Mouse (Mus musculus): Measurements from ENCODE around the gene Oser1. TPM values are rescaled to one million over a fixed set of nuclear protein-coding genes. Genes with fewer than 3 reads are reported as not detected.

The Oser1 gene
- total and polyA plus RNA-seq, 3 experiments, result 43.8 to 53.9 TPM; not detected in 1

DNA sequence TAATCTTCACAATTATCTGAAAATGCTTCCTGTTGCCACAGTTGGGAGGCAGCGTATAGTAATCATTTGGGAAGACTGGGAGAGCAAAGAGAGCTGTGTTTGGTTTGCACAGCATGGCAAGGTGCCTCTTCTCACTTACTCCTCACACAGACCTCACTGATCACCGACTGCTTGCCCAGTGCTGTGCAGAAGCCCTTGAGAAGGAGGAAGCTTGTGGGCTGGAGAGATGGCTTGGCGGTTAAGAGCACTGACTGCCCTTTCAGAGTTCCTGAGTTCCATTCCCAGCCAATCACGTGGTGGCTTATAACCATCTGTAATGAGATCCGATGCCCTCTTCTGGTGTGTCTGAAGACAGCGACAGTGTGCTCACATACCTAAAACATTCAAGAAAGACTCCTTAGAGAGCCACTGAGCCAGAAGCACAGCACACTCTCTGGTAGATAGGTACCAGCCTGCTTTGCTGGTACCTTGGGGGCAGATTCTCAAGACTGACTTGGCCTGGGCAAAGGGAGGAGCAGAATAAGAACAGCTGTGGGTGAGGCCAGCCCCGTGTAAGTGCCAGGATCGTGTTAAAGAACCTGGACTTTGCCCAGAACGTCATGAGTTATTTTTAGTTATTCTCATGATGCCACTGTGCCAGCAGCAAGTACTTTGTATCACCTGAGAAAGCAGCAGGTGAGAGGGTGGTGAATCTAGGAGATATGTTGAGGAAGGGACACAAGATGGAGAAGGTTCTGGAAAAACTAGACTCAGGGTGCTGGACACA is 1.4 kb downstream of the Oser1 start:
- H3K27ac ChIP-seq (ENCODE audit: control insufficient read depth, low read depth, low read length), result no peak overlapping the region
- TF ChIP-seq GATA1 (IDR thresholded peaks at IDR 0.05; ENCODE audit: low read depth, low read length) (no peak), GABPA (IDR thresholded peaks at IDR 0.05; ENCODE audit: low read depth, low read length) (no peak), ZC3H11A (IDR thresholded peaks at IDR 0.05; ENCODE audit: low read depth, low read length) (no peak), MEF2A (IDR thresholded peaks at IDR 0.05; ENCODE audit: extremely low read depth, insufficient replicate concordance, low read depth, low read length, poor library complexity, severe bottlenecking) (no peak), USF1 (IDR thresholded peaks at IDR 0.05; ENCODE audit: low read depth, low read length) (0 out of 2 replicates have a peak, but pooled peaks have one; percentile 25), MYC (IDR thresholded peaks at IDR 0.05; ENCODE audit: low read depth, low read length) (no peak), CTCF (IDR thresholded peaks at IDR 0.05 in 2 of 3, conservative IDR thresholded peaks at IDR 0.05 in 1 of 3; ENCODE audit: control insufficient read depth in 1 of 3, insufficient read depth in 1 of 3, low read depth in 2 of 3, low read length in 3 of 3, poor library complexity in 1 of 3, severe bottlenecking in 1 of 3) (peak in 1 of 3 experiments; percentile 0; a peak in 1 of 6 replicates), POLR2A (IDR thresholded peaks at IDR 0.05; ENCODE audit: control insufficient read depth in 1 of 2, insufficient read depth in 1 of 2, low read depth in 1 of 2, low read length in 2 of 2, poor library complexity in 1 of 2) (no peak), SIN3A (IDR thresholded peaks at IDR 0.05; ENCODE audit: low read length) (no peak)
- no peak for DNase-seq (ENCODE audit: low read depth, low spot score)
- no peaks in the 10 kb centered on the region for H3K27me3 ChIP-seq (ENCODE audit: control insufficient read depth in 1 of 2, insufficient read depth in 2 of 2, low read length in 2 of 2)
- peaks cover 24% of the 10 kb centered on the region for H3K79me2 ChIP-seq (ENCODE audit: control insufficient read depth, insufficient read depth, low read length, poor library complexity)
- H3K9me3 ChIP-seq (replicated peaks; ENCODE audit: insufficient read depth, low read length), result no peaks in the 10 kb centered on the region
- no peak overlapping the region for H3K4me3 ChIP-seq (ENCODE audit: control insufficient read depth in 1 of 2, insufficient read depth in 1 of 2, low read depth in 2 of 2, low read length in 2 of 2)
- H3K36me3 ChIP-seq (ENCODE audit: control insufficient read depth in 1 of 2, insufficient read depth in 2 of 2, low read length in 2 of 2), result peaks cover 0 to 11% of the 10 kb centered on the region in 2 experiments; a peak in 2 of 4 replicates
- H3K4me1 ChIP-seq (ENCODE audit: control insufficient read depth in 1 of 2, insufficient read depth in 2 of 2, low read length in 2 of 2), result peaks cover 4 to 7% of the 10 kb centered on the region in 2 experiments; a peak in 3 of 4 replicates
- H3K9ac ChIP-seq (ENCODE audit: control insufficient read depth, low read depth, low read length, poor library complexity, severe bottlenecking), result no peak overlapping the region

DNA sequence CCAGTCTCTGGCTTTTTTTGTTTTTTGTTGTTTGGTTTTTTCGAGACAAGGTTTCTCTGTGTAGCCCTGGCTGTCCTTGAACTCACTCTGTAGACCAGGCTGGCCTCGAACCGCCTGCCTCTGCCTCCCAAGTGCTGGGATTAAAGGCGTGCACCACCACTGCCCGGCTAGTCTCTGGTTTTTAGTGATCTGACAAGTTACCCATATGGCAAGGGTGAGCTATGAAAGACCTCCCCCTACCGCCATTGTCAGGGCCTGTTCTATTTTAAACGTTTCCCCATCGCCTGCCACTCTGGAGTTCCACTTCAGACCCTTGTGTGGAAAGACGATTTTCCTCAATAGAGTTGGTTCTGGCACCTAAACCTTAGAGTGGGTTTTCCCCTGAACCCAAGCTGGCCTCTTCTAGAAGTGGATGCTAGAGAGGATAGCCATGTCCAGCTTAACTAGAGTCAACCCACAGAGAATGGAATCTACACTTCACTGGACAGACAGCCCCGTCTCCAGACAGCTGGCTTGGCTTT is 4.1 kb downstream of the Oser1 start:
- no peak for TF ChIP-seq ZKSCAN1 (IDR thresholded peaks at IDR 0.05; ENCODE audit: low read depth, low read length)
- no peak for TF ChIP-seq USF1 (IDR thresholded peaks at IDR 0.05; ENCODE audit: low read depth, low read length)
- no peak for TF ChIP-seq POLR2A (IDR thresholded peaks at IDR 0.05; ENCODE audit: control insufficient read depth in 1 of 2, insufficient read depth in 1 of 2, low read depth in 1 of 2, low read length in 2 of 2, poor library complexity in 1 of 2)
- TF ChIP-seq MAZ (IDR thresholded peaks at IDR 0.05; ENCODE audit: low read depth, low read length), result 0 out of 2 replicates have a peak, but pooled peaks have one; percentile 5
- no peak for TF ChIP-seq SIN3A (IDR thresholded peaks at IDR 0.05; ENCODE audit: low read length)
- TF ChIP-seq TBP (IDR thresholded peaks at IDR 0.05; ENCODE audit: low read depth, low read length), result no peak
- TF ChIP-seq RCOR1 (IDR thresholded peaks at IDR 0.05; ENCODE audit: low read depth, low read length), result no peak
- no peak for TF ChIP-seq CHD2 (IDR thresholded peaks at IDR 0.05; ENCODE audit: low read length)
- no peak for TF ChIP-seq HCFC1 (IDR thresholded peaks at IDR 0.05; ENCODE audit: low read depth, low read length)
- no peak for TF ChIP-seq MYB (IDR thresholded peaks at IDR 0.05; ENCODE audit: low read depth, low read length)
- 0 out of 2 replicates have a peak, but pooled peaks have one; percentile 23 for TF ChIP-seq MXI1 (IDR thresholded peaks at IDR 0.05; ENCODE audit: low read depth, low read length)
- TF ChIP-seq GABPA (IDR thresholded peaks at IDR 0.05; ENCODE audit: low read depth, low read length), result no peak
- no peak for TF ChIP-seq GATA1 (IDR thresholded peaks at IDR 0.05; ENCODE audit: low read depth, low read length)
- TF ChIP-seq ZMIZ1 (IDR thresholded peaks at IDR 0.05; ENCODE audit: low read depth, low read length), result no peak
- no peak for TF ChIP-seq ZC3H11A (IDR thresholded peaks at IDR 0.05; ENCODE audit: low read depth, low read length)
- 0 out of 2 replicates have a peak, but pooled peaks have one; percentile 18 for TF ChIP-seq BHLHE40 (IDR thresholded peaks at IDR 0.05; ENCODE audit: borderline replicate concordance, low read depth, low read length)
- no peak for TF ChIP-seq KAT2A (conservative IDR thresholded peaks at IDR 0.05; ENCODE audit: low read depth, low read length)
- no peak for TF ChIP-seq E2F4 (IDR thresholded peaks at IDR 0.05; ENCODE audit: borderline replicate concordance, low read depth, low read length)
- TF ChIP-seq MEF2A (IDR thresholded peaks at IDR 0.05; ENCODE audit: extremely low read depth, insufficient replicate concordance, low read depth, low read length, poor library complexity, severe bottlenecking), result no peak
- TF ChIP-seq POLR2AphosphoS5 (IDR thresholded peaks at IDR 0.05; ENCODE audit: borderline replicate concordance, low read depth, low read length), result no peak
- no peak for TF ChIP-seq CTCF (IDR thresholded peaks at IDR 0.05 in 2 of 3, conservative IDR thresholded peaks at IDR 0.05 in 1 of 3; ENCODE audit: control insufficient read depth in 1 of 3, insufficient read depth in 1 of 3, low read depth in 2 of 3, low read length in 3 of 3, poor library complexity in 1 of 3, severe bottlenecking in 1 of 3)
- no peak for TF ChIP-seq JUND (IDR thresholded peaks at IDR 0.05; ENCODE audit: low read depth, low read length)
- Histone ChIP-seq H3K4me1 (ENCODE audit: control insufficient read depth in 1 of 2, insufficient read depth in 2 of 2, low read length in 2 of 2) (peaks cover 6 to 13% of the 10 kb centered on the region in 2 experiments), H3K27ac (ENCODE audit: control insufficient read depth, low read depth, low read length) (peak overlapping the region; percentile 63; the same call in 1 of the 2 replicates), H3K9me3 (replicated peaks; ENCODE audit: insufficient read depth, low read length) (no peaks in the 10 kb centered on the region), H3K27me3 (ENCODE audit: control insufficient read depth in 1 of 2, insufficient read depth in 2 of 2, low read length in 2 of 2) (no peaks in the 10 kb centered on the region), H3K9ac (ENCODE audit: control insufficient read depth, low read depth, low read length, poor library complexity, severe bottlenecking) (peak overlapping the region; percentile 85), H3K36me3 (ENCODE audit: control insufficient read depth in 1 of 2, insufficient read depth in 2 of 2, low read length in 2 of 2) (peaks cover 0 to 31% of the 10 kb centered on the region in 2 experiments; a peak in 3 of 4 replicates), H3K79me2 (ENCODE audit: control insufficient read depth, insufficient read depth, low read length, poor library complexity) (peaks cover 41% of the 10 kb centered on the region), H3K4me3 (ENCODE audit: control insufficient read depth in 1 of 2, insufficient read depth in 1 of 2, low read depth in 2 of 2, low read length in 2 of 2) (peak overlapping the region; percentile 66 to 79)
- peak; percentile 50 for DNase-seq (ENCODE audit: low read depth, low spot score)

Measured in MEL (cell line).